Mouse (Mus musculus) lung, adult 18-20 months (tissue): Measurements from ENCODE around the gene Tshz2.

Experiments
- DNase-seq, 2 experiments: peaks; one replicate each; pipeline ENCODE4 v3.0.0; 2022; ENCODE audit warnings: mixed read lengths in 2 of 2

Tshz2 gene

GRCm38 (mm10) chr2:169702725-169703486, 70.1 kb downstream of the Tshz2 start:
- no peak for DNase-seq

- no peak for DNase-seq
Measured at GRCm38 (mm10) chr2:169721793-169722326, 89.0 kb downstream of the Tshz2 start.

DNA sequence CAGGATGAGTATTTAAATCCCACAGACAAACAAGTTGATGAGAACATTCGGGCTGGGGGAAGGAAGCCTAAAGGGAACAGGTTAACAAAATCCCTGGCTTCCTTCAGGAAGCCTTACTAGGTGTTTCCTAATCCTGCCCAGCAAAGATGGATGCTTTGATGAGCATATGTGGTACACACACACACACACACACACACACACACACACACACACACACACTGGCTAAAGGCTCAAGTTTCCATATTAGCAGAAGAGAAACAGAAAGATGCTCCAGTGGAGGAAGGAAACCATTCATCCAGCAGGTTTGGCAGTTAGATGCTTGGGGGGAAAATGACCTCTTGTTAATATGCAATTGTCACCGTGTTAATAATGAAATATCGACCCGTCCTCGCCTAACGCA, 89.5 kb downstream of the Tshz2 start:
- DNase-seq: no peak

GRCm38 (mm10) chr2:169723645-169724462, 91.0 kb downstream of the Tshz2 start:
- DNase-seq: peak; percentile 47 to 53

DNA sequence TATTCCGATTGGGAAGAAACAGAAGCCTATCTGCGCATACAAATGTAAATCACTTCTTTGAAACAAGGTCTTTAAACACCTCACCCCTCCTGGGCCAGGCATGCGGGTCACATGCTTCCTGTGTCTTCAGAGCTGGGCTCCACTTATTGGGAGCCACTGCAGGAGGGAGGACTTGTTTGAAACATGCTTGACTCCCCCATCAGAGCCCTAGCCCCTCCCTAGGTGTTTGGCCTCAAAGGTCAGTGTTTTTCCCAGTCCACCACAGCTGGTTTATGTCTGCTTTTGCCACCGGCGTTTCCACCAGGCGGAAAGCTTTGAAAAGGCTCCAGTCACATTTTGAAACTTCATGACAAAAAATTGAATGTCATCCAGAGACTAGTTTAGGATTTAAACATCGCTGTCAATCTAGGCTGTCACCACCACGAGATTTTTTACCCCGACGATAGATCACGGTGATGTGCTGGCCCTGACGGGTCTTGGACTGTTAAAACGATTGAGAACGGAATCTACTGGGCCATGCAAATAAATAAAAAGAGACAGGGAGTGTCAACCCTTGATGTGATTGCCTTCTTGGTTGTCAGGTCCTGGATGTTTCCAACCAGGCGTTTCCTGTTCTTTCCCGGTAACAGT, 96.0 kb downstream of the Tshz2 start:
- peak; percentile 47 to 55 for DNase-seq

GRCm38 (mm10) chr2:169730551-169730996, 97.8 kb downstream of the Tshz2 start:
- DNase-seq: peak; percentile 18 to 44

DNA sequence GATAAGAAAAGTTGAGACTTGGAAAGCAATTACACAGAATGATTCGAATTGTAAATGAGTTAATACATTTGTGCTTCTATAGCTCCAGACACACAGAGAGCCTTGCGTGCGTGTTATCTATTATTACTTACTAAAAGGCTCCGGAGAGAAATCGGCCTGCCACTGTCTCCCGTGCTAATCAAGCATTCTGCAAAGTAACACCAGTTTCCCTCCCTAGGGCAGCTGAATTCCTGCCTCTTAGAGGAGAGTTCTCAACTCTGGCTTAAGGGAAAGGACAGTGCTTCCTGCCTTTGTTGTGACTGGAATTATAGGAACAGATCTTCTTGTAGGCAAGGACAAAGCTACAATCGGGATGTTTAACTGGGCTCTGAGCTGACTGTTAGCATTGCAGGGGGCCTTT, 101.2 kb downstream of the Tshz2 start:
- DNase-seq: no peak

GRCm38 (mm10) chr2:169735475-169736406, 102.9 kb downstream of the Tshz2 start:
- no peak for DNase-seq

DNA sequence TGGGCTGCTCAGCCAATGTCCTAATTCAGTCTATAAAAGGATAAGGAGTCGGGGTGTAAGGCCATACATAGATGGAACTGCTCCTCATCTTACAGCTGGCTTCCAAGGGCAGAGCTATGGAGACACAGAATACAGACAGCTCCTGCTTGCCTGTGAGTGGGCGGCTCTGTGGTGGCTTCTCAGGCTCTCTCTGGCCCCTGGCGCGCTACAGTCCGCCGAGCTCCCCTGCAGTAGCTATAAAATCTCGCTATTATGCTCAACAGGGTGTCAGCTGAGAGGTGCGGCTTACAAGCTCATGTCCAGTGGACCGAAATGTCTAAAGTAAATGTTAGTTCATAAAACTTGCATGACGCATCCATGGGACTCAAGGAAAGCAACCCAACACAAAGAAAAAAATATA, 108.2 kb downstream of the Tshz2 start:
- DNase-seq: no peak

DNA sequence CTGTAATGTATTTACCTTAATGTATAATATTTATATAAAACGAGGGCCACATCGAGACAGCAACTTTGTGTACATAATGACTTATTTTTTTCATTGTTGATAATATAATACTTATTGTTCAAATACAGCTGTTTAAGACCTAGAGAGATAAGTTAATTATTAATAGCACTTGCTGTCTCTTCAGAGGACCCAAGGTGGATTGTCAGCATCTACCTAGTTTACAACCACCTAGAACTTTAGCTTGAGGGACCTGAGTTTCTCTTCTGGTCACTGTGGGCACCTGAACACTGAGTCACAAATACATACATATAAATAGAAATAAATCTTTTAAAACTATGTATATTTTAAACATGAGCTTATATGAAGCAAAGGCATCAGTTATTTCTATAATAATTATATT, 110.0 kb downstream of the Tshz2 start:
- no peak for DNase-seq

- DNase-seq: no peak
Measured at GRCm38 (mm10) chr2:169743294-169743693, 110.5 kb downstream of the Tshz2 start.

- DNase-seq: no peak
Measured at GRCm38 (mm10) chr2:169743910-169744309, 111.1 kb downstream of the Tshz2 start.

GRCm38 (mm10) chr2:169747114-169747642, 114.4 kb downstream of the Tshz2 start:
- no peak for DNase-seq

DNA sequence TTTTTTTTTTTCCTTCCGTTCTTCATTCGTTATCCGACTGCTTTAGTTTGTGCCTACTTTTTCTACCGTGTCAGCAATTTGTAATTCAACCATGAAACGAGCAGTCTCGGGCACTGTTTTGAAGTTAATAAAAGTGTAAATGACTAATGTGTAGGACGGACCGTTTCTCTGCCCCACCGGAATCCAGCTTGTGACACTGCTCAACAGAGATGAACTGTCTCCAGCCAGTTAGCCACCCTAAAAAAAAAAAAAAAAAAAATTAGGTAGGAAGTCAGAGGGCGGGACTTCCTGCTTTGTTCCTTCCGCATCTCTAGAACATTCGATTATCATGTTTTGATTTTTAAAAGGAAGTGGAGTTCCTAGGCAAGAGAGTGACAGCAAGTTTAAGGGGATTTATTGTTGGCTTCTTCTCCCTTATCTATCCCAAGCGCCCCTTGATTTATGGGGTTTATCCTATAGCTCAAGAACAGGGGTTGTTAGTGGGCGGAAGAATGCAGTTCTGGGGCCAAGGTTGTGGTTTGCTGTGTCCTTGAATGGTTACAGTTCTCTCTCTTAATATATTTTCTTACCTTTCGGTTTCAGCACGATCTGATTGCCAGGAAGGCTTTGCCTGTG, 116.6 kb downstream of the Tshz2 start:
- no peak for DNase-seq

GRCm38 (mm10) chr2:169750574-169751491, 118.0 kb downstream of the Tshz2 start:
- peak; percentile 32 to 36 for DNase-seq

DNA sequence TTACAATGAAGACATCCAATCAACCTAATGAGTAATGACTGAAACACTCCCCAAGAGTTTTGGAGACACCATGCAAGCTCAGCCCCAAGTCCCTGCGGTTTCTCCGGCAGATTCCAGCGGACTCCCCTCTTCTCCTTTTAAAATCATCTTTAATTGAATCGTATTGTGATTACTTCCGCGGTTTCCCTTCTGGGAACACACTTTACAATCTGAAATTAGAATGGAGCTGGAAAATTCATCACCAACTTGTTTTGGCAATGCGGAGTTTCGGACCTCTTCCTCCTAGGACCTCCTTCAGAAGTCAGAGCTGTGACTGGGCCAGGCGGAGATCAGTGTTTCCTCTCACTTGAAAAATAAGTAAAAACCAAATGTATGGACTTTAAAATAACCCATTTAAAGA, 119.3 kb downstream of the Tshz2 start:
- DNase-seq: no peak

DNA sequence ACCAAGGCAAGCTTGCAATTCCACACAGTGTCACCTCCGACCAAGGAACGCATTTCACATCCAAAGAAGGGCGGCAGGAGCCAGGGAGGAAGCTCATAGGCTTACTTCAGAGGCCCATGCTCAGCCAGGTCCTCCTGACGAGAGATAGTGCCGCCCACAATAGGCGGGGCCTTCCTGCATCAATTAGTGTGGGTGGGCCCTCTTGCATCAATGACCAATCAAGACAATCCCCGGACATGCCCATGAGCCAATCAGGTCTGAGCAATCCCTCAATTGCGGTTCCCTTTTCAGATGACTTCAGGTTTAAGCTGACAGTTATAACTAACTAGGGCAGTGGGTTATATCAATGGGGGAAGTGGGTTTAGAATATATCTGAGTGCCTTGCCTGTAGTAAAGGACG, 120.6 kb downstream of the Tshz2 start:
- DNase-seq: no peak

DNA sequence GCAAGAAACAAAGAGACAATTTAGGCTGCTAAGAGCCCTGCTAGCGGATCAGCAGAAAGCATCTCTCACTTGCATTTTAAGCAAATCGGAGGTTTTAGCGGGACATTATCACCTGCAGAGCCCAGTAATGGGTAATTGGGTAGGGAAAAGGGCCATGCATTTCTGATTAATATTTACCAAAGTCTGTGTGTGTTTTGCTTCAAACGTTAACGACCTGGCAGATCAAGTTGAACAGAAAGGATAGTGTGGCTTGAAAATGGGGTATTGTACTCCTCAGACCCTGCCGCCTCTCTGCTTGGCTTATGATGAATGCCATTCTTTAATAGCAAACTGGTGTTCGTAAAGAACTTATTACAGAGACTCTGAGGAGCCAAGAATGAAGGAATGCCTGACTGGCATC, 122.3 kb downstream of the Tshz2 start:
- DNase-seq: no peak

- DNase-seq: no peak
Measured at GRCm38 (mm10) chr2:169758120-169758519, 125.3 kb downstream of the Tshz2 start.

GRCm38 (mm10) chr2:169760117-169760516, 127.3 kb downstream of the Tshz2 start:
- no peak for DNase-seq
